Mouse (Mus musculus): ENCODE measurements around the gene Pde9a. TPM values are rescaled to one million over a fixed set of nuclear protein-coding genes. Genes with fewer than 3 reads are reported as not detected.

Gene Pde9a
- polyA plus RNA-seq, 1 experiment from 2014 or later: 61.0 TPM

- no peak for ATAC-seq (replicated peaks; ENCODE audit: low FRiP score, low TSS enrichment, low read depth)
- H3K9ac ChIP-seq (ENCODE audit: low read length): no peak overlapping the region
- WGBS: 52% methylated on average over 2 of the region's 2 CpGs
Measured at GRCm38 (mm10) chr17:31419598-31419950, 33.6 kb downstream of the Pde9a start.

DNA sequence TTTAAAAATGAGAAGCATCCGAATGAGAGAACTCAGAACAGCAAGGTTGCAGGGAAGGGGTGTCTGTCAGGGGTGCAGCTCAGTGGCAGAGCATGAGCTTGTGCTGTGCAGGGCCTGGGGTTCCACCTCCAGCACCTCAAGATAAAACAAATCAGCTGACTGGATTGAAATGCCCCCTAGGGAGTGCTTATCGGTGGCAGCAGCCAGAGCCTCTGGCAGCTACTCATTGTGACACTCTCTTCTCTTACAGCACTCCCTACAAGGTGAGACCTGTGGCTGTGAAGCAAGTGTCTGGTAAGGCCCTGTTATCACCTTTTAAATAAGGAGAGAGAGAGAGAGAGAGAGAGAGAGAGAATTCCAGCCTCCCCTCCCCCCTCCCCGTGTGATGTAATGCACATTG is 34.0 kb downstream of the Pde9a start:
- H3K36me3 ChIP-seq (ENCODE audit: control insufficient read depth, insufficient read depth, low read length): peaks cover 39% of the 10 kb centered on the region
- 33% methylated on average over 3 of the region's 3 CpGs for WGBS
- H3K4me3 ChIP-seq (ENCODE audit: low read depth, low read length): no peak overlapping the region
- no peaks in the 10 kb centered on the region for H3K27me3 ChIP-seq (replicated peaks; ENCODE audit: control insufficient read depth, insufficient read depth, low read length)
- no peak overlapping the region for H3K4me2 ChIP-seq (ENCODE audit: low read length)
- peaks cover 28% of the 10 kb centered on the region for H3K4me1 ChIP-seq (replicated peaks; ENCODE audit: control insufficient read depth, insufficient read depth, low read length)
- H3K27ac ChIP-seq (ENCODE audit: low read depth): 0 out of 2 replicates have a peak overlapping the region, but pooled peaks have one; percentile 75
- H3K9me3 ChIP-seq (ENCODE audit: control insufficient read depth, low read length): no peaks in the 10 kb centered on the region
- ATAC-seq (replicated peaks; ENCODE audit: low FRiP score, low TSS enrichment, low read depth): no peak
- H3K9ac ChIP-seq (ENCODE audit: low read length): no peak overlapping the region
- DNase-seq (ENCODE audit: low spot score): no peak

More at GRCm38 (mm10) chr17:31419598-31419950, 33.6 kb downstream of the Pde9a start:
- DNase-seq (ENCODE audit: low spot score): no peak
- Histone ChIP-seq H3K9me3 (ENCODE audit: control insufficient read depth, low read length) (no peaks in the 10 kb centered on the region), H3K36me3 (ENCODE audit: control insufficient read depth, insufficient read depth, low read length) (peaks cover 38% of the 10 kb centered on the region), H3K4me1 (replicated peaks; ENCODE audit: control insufficient read depth, insufficient read depth, low read length) (peaks cover 28% of the 10 kb centered on the region), H3K4me3 (ENCODE audit: low read depth, low read length) (no peak overlapping the region), H3K27me3 (replicated peaks; ENCODE audit: control insufficient read depth, insufficient read depth, low read length) (no peaks in the 10 kb centered on the region), H3K4me2 (ENCODE audit: low read length) (no peak overlapping the region), H3K27ac (ENCODE audit: low read depth) (peak overlapping the region; percentile 75)

GRCm38 (mm10) chr17:31420658-31421057 is 34.6 kb downstream of the Pde9a start:
- Histone ChIP-seq H3K4me3 (ENCODE audit: low read depth, low read length) (no peak overlapping the region), H3K9me3 (ENCODE audit: control insufficient read depth, low read length) (no peaks in the 10 kb centered on the region), H3K27me3 (replicated peaks; ENCODE audit: control insufficient read depth, insufficient read depth, low read length) (no peaks in the 10 kb centered on the region), H3K4me2 (ENCODE audit: low read length) (no peak overlapping the region), H3K4me1 (replicated peaks; ENCODE audit: control insufficient read depth, insufficient read depth, low read length) (peaks cover 28% of the 10 kb centered on the region), H3K27ac (ENCODE audit: low read depth) (no peak overlapping the region; the same call in 1 of the 2 replicates), H3K9ac (ENCODE audit: low read length) (no peak overlapping the region), H3K36me3 (ENCODE audit: control insufficient read depth, insufficient read depth, low read length) (peaks cover 33% of the 10 kb centered on the region)
- 82% methylated on average over 16 of the region's 16 CpGs for WGBS
- DNase-seq (ENCODE audit: low spot score) (no peak), ATAC-seq (replicated peaks; ENCODE audit: low FRiP score, low TSS enrichment, low read depth) (no peak)

GRCm38 (mm10) chr17:31422381-31422780 is 36.4 kb downstream of the Pde9a start:
- ATAC-seq (replicated peaks; ENCODE audit: low FRiP score, low TSS enrichment, low read depth) (no peak), DNase-seq (ENCODE audit: low spot score) (no peak)
- Histone ChIP-seq H3K27me3 (replicated peaks; ENCODE audit: control insufficient read depth, insufficient read depth, low read length) (no peaks in the 10 kb centered on the region), H3K4me2 (ENCODE audit: low read length) (no peak overlapping the region), H3K9me3 (ENCODE audit: control insufficient read depth, low read length) (no peaks in the 10 kb centered on the region), H3K4me3 (ENCODE audit: low read depth, low read length) (no peak overlapping the region), H3K9ac (ENCODE audit: low read length) (no peak overlapping the region), H3K27ac (ENCODE audit: low read depth) (no peak overlapping the region), H3K4me1 (replicated peaks; ENCODE audit: control insufficient read depth, insufficient read depth, low read length) (peaks cover 28% of the 10 kb centered on the region), H3K36me3 (ENCODE audit: control insufficient read depth, insufficient read depth, low read length) (peaks cover 21% of the 10 kb centered on the region)
- 97% methylated on average over 1 of the region's 1 CpGs for WGBS

DNA sequence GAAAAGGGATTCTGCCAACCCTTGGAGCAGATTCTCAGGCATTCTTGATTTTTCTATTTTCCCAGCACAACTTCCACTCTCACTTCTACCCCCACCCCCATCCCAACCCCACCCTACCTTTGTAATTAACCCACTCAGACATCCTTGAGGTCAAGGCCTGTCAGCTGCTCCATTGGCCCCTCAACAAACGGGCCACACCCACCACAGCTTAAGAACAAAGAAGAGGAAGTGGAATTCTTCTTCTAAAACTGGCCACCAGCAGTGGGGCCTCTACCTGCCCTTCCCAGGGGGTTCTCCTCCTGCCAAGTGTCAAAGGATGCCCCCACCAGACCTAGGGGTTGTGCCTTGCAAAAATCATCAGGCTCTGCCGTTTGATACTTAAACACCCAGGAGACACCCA is 37.0 kb downstream of the Pde9a start:
- no peaks in the 10 kb centered on the region for H3K9me3 ChIP-seq (ENCODE audit: control insufficient read depth, low read length)
- H3K9ac ChIP-seq (ENCODE audit: low read length): no peak overlapping the region
- no peak overlapping the region for H3K27ac ChIP-seq (ENCODE audit: low read depth)
- ATAC-seq (replicated peaks; ENCODE audit: low FRiP score, low TSS enrichment, low read depth) (no peak), DNase-seq (ENCODE audit: low spot score) (no peak)
- no peaks in the 10 kb centered on the region for H3K27me3 ChIP-seq (replicated peaks; ENCODE audit: control insufficient read depth, insufficient read depth, low read length)
- WGBS: 19% methylated on average over 2 of the region's 2 CpGs
- H3K36me3 ChIP-seq (ENCODE audit: control insufficient read depth, insufficient read depth, low read length): peaks cover 18% of the 10 kb centered on the region
- no peak overlapping the region for H3K4me3 ChIP-seq (ENCODE audit: low read depth, low read length)
- H3K4me2 ChIP-seq (ENCODE audit: low read length): no peak overlapping the region
- peaks cover 25% of the 10 kb centered on the region for H3K4me1 ChIP-seq (replicated peaks; ENCODE audit: control insufficient read depth, insufficient read depth, low read length)

DNA sequence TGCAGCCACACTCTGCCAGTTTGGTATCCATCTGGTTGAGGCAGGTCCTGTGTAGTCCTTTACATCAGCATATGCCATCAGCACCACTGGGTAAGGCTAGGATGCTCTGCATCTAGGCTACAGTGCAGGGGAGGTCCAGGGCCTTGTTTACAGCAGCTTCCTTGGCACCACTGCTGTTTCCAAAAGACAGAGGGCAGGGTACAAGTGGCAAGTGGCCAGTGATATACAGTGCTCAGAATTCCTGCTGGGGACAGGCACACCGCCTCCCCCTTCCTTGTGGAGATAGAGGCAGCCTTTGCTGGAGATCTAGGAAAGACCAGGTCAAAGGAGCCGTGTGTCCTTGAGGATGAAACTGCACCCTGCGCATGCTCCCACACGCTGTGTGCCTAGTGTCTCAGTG is 38.3 kb downstream of the Pde9a start:
- ATAC-seq (replicated peaks; ENCODE audit: low FRiP score, low TSS enrichment, low read depth): 0 out of 2 replicates have a peak, but pooled peaks have one; percentile 21
- Histone ChIP-seq H3K4me1 (replicated peaks; ENCODE audit: control insufficient read depth, insufficient read depth, low read length) (peaks cover 12% of the 10 kb centered on the region; the same call in 1 of the 2 replicates), H3K4me3 (ENCODE audit: low read depth, low read length) (no peak overlapping the region), H3K4me2 (ENCODE audit: low read length) (no peak overlapping the region), H3K27me3 (replicated peaks; ENCODE audit: control insufficient read depth, insufficient read depth, low read length) (no peaks in the 10 kb centered on the region), H3K36me3 (ENCODE audit: control insufficient read depth, insufficient read depth, low read length) (peaks cover 23% of the 10 kb centered on the region), H3K9me3 (ENCODE audit: control insufficient read depth, low read length) (0 out of 2 replicates have a peak, but pooled peaks cover 5% of the 10 kb centered on the region), H3K27ac (ENCODE audit: low read depth) (no peak overlapping the region; the same call in 1 of the 2 replicates), H3K9ac (ENCODE audit: low read length) (no peak overlapping the region)
- DNase-seq (ENCODE audit: low spot score): no peak
- WGBS: 58% methylated on average over 4 of the region's 4 CpGs

GRCm38 (mm10) chr17:31424798-31425197 is 38.8 kb downstream of the Pde9a start:
- Histone ChIP-seq H3K9ac (ENCODE audit: low read length) (no peak overlapping the region), H3K36me3 (ENCODE audit: control insufficient read depth, insufficient read depth, low read length) (peaks cover 27% of the 10 kb centered on the region), H3K27ac (ENCODE audit: low read depth) (no peak overlapping the region; the same call in 1 of the 2 replicates), H3K4me3 (ENCODE audit: low read depth, low read length) (no peak overlapping the region), H3K4me2 (ENCODE audit: low read length) (no peak overlapping the region), H3K9me3 (ENCODE audit: control insufficient read depth, low read length) (0 out of 2 replicates have a peak, but pooled peaks cover 7% of the 10 kb centered on the region), H3K4me1 (replicated peaks; ENCODE audit: control insufficient read depth, insufficient read depth, low read length) (peaks cover 8% of the 10 kb centered on the region; the same call in 1 of the 2 replicates), H3K27me3 (replicated peaks; ENCODE audit: control insufficient read depth, insufficient read depth, low read length) (no peaks in the 10 kb centered on the region)
- ATAC-seq (replicated peaks; ENCODE audit: low FRiP score, low TSS enrichment, low read depth) (peak; percentile 64; the same call in 1 of the 2 replicates), DNase-seq (ENCODE audit: low spot score) (no peak)
- WGBS: 47% methylated on average over 8 of the region's 8 CpGs

DNA sequence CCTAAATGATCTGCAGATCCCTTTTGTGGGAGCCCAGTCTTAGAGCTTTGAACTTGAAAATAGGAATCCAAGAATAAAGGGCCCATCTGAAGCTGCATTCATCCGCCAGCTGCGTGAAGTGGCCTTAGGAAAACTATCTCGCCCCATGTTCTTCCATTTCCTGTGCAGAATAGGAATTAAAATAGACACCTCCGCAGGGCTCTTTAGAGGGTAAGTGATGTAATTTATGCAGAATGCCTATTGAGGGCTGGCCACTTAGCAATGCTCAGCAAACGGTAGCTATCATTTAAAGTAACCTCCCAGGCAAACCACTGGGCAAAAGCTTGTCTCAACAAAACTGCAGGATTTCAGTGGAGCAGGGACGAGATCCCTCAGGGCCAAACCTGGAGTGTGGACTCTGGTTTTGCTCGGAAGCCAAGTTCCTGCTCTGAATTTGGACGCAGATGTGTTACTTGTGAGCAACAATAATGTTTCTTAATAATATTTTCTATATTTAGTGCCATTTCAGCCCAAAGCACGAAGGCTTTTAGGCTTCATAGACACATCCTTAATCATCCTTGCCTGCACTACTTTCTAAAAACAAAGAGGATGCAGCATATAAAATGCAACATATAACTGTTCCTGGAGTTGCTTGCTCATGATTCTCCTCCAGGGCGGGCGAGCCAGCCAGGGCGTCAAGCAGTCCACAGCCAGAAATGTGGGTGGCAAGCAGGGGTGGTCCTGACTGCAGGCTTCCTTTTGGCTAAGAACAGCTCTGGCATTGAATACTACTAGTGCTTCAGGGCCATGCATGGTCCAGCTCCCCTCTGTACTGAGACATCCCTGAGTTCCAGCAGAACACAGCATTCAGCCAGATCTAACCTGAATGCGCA is 40.1 kb downstream of the Pde9a start:
- ATAC-seq (replicated peaks; ENCODE audit: low FRiP score, low TSS enrichment, low read depth): no peak
- H3K27ac ChIP-seq (ENCODE audit: low read depth): peak overlapping the region; percentile 2; the same call in 1 of the 2 replicates
- H3K9me3 ChIP-seq (ENCODE audit: control insufficient read depth, low read length): 0 out of 2 replicates have a peak, but pooled peaks cover 7% of the 10 kb centered on the region
- H3K4me1 ChIP-seq (replicated peaks; ENCODE audit: control insufficient read depth, insufficient read depth, low read length): peaks cover 2% of the 10 kb centered on the region; the same call in 1 of the 2 replicates
- H3K4me3 ChIP-seq (ENCODE audit: low read depth, low read length): no peak overlapping the region
- DNase-seq (ENCODE audit: low spot score): no peak
- no peak overlapping the region for H3K4me2 ChIP-seq (ENCODE audit: low read length)
- 69% methylated on average over 13 of the region's 13 CpGs for WGBS
- no peaks in the 10 kb centered on the region for H3K27me3 ChIP-seq (replicated peaks; ENCODE audit: control insufficient read depth, insufficient read depth, low read length)
- H3K36me3 ChIP-seq (ENCODE audit: control insufficient read depth, insufficient read depth, low read length): peaks cover 34% of the 10 kb centered on the region
- no peak overlapping the region for H3K9ac ChIP-seq (ENCODE audit: low read length)
